Mouse (Mus musculus) telencephalon, adult 2 months (tissue): ENCODE results near the gene Gm5415.
"Not testable (repeated sequence)": the region's sequence is repeated elsewhere in the genome, so short reads cannot be mapped to it uniquely, and the experiment has no call there.

ENCODE experiments used
- DNase-seq: peaks from one replicate; pipeline ENCODE4 v3.0.0-alpha.2; 2011; ENCODE audit warnings: low read depth, low spot score

Gene Gm5415

GRCm38 (mm10) chr1:32547194-32547593, at the start of gene Gm5415:
Gene Gm5415 (minus strand): TSS chr1:32547294.
- DNase-seq: not testable (repeated sequence)

- no peak for DNase-seq
Observed at GRCm38 (mm10) chr1:32568901-32569300, 21.8 kb upstream of the Gm5415 start.

- peak; percentile 27 for DNase-seq
Observed at GRCm38 (mm10) chr1:32553925-32554324, 6.8 kb upstream of the Gm5415 start.

- DNase-seq: no peak
Observed at GRCm38 (mm10) chr1:32553459-32553858, 6.4 kb upstream of the Gm5415 start.

GRCm38 (mm10) chr1:32503381-32503780, 43.7 kb downstream of the Gm5415 start:
- DNase-seq: peak; percentile 87
